Comparison of ENCODE assay signal across 19 mouse cellular contexts in the genomic region with DNA sequence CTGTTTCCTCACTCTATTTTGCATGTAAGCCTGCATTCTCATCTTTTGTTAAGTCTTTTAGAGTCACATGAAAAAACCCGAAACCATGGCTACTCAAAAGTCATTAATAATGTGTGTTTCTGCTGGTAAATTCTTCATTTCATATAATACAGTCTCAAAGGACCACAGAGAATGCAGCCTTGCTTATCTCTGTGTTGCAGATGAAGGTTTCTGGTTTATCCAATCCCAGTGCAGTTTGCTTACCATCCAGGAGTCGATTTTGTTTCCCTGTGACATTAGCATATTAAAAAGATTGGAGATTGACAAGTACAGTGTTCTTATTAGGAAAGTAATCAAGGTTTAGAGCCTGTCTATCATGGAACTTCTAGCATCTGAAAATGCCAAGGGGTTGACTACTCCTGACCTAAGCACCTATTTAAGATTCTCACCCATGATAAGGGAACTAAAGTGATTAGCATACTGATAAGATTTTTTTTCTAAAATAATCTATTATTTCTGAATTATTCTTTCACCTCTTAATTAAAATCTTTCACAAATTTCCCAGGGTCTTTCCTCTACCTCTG.
DNase-seq lines count a peak whose midpoint lies in the region; ATAC-seq and TF ChIP-seq lines count a peak whose summit lies in the region.
"Had no signal": no experiment of that assay in that cellular context is flagged by ENCODE, and none has a peak within 500 bp of the region (broad histone marks: within the 10 kb centered on the region; RNA-seq: fewer than 3 reads in every experiment).

No protein-coding gene starts in this region.

- no peaks in the 10 kb centered on the region for H3K36me3 ChIP-seq in hindbrain, embryonic 13.5 days
- no peaks in the 10 kb centered on the region for H3K36me3 ChIP-seq in hindbrain, embryonic 16.5 days (ENCODE audit: control insufficient read depth, insufficient read depth, low read length)
- no peaks in the 10 kb centered on the region for H3K36me3 ChIP-seq in midbrain, embryonic 12.5 days
- no peaks in the 10 kb centered on the region for H3K36me3 ChIP-seq in midbrain, postnatal 0 days (ENCODE audit: insufficient read depth, low read length)
- H3K36me3 ChIP-seq in midbrain, embryonic 14.5 days (ENCODE audit: control insufficient read depth, insufficient read depth, low read length): no peaks in the 10 kb centered on the region
- no peaks in the 10 kb centered on the region for H3K36me3 ChIP-seq in midbrain, embryonic 15.5 days (replicated peaks)
- H3K36me3 ChIP-seq: embryonic facial prominence, embryonic 10.5 days; embryonic facial prominence, embryonic 12.5 days; forebrain, embryonic 15.5 days had no signal

- no peak for TF ChIP-seq CTCF in midbrain, postnatal 0 days (IDR thresholded peaks at IDR 0.05)

- no peaks in the 10 kb centered on the region for H3K4me1 ChIP-seq in hindbrain, embryonic 13.5 days (replicated peaks)
- no peaks in the 10 kb centered on the region for H3K4me1 ChIP-seq in hindbrain, embryonic 16.5 days (ENCODE audit: control insufficient read depth, insufficient read depth, low read depth, low read length)
- H3K4me1 ChIP-seq in midbrain, embryonic 12.5 days: no peaks in the 10 kb centered on the region
- no peaks in the 10 kb centered on the region for H3K4me1 ChIP-seq in midbrain, postnatal 0 days (ENCODE audit: insufficient read depth, low read length)
- H3K4me1 ChIP-seq in midbrain, embryonic 14.5 days (ENCODE audit: control insufficient read depth, insufficient read depth, low read length): no peaks in the 10 kb centered on the region
- no peaks in the 10 kb centered on the region for H3K4me1 ChIP-seq in midbrain, embryonic 15.5 days
- H3K4me1 ChIP-seq: embryonic facial prominence, embryonic 10.5 days; embryonic facial prominence, embryonic 12.5 days; forebrain, embryonic 13.5 days; forebrain, embryonic 15.5 days had no signal

- no peak overlapping the region for H3K27ac ChIP-seq in hindbrain, embryonic 13.5 days
- no peak overlapping the region for H3K27ac ChIP-seq in hindbrain, embryonic 16.5 days (ENCODE audit: low read depth, low read length)
- no peak overlapping the region for H3K27ac ChIP-seq in midbrain, embryonic 12.5 days (replicated peaks)
- no peak overlapping the region for H3K27ac ChIP-seq in midbrain, postnatal 0 days (ENCODE audit: low read depth, low read length)
- H3K27ac ChIP-seq in midbrain, embryonic 14.5 days (replicated peaks; ENCODE audit: low read depth, low read length): no peak overlapping the region
- H3K27ac ChIP-seq in midbrain, embryonic 15.5 days: no peak overlapping the region
- H3K27ac ChIP-seq: embryonic facial prominence, embryonic 10.5 days; embryonic facial prominence, embryonic 12.5 days; forebrain, embryonic 13.5 days; forebrain, embryonic 15.5 days had no signal

- no peak overlapping the region for H3K4me3 ChIP-seq in hindbrain, embryonic 13.5 days
- H3K4me3 ChIP-seq in hindbrain, embryonic 16.5 days (ENCODE audit: low read length): no peak overlapping the region
- no peak overlapping the region for H3K4me3 ChIP-seq in midbrain, embryonic 12.5 days
- no peak overlapping the region for H3K4me3 ChIP-seq in midbrain, postnatal 0 days (ENCODE audit: low read depth, low read length)
- H3K4me3 ChIP-seq in midbrain, embryonic 14.5 days (replicated peaks; ENCODE audit: low read depth, low read length): no peak overlapping the region
- H3K4me3 ChIP-seq in midbrain, embryonic 15.5 days: no peak overlapping the region
- H3K4me3 ChIP-seq: embryonic facial prominence, embryonic 10.5 days; embryonic facial prominence, embryonic 12.5 days; forebrain, embryonic 13.5 days; forebrain, embryonic 15.5 days had no signal

- no peak for DNase-seq in midbrain, postnatal 0 days (ENCODE audit: low spot score)
- peak; percentile 40 for DNase-seq in midbrain, embryonic 14.5 days
- no peak for DNase-seq in right cerebral cortex, postnatal 10 days (ENCODE audit: low spot score in 2 of 2)
- DNase-seq: adrenal gland, adult 2 months; adrenal gland, postnatal 10 days; adrenal gland, postnatal 25 days; cerebellum, adult 11-12 months; cerebellum, adult 2 months; cerebellum, adult 9-10 months; cerebellum, postnatal 10 days; cerebellum, postnatal 25 days had no signal

- no peaks in the 10 kb centered on the region for H3K27me3 ChIP-seq in hindbrain, embryonic 13.5 days
- H3K27me3 ChIP-seq in hindbrain, embryonic 16.5 days (replicated peaks; ENCODE audit: control insufficient read depth, insufficient read depth, low read length): no peaks in the 10 kb centered on the region
- no peaks in the 10 kb centered on the region for H3K27me3 ChIP-seq in midbrain, embryonic 12.5 days
- H3K27me3 ChIP-seq in midbrain, postnatal 0 days (ENCODE audit: insufficient read depth, low read length): no peaks in the 10 kb centered on the region
- H3K27me3 ChIP-seq in midbrain, embryonic 14.5 days (ENCODE audit: control insufficient read depth, insufficient read depth, low read length): no peaks in the 10 kb centered on the region
- no peaks in the 10 kb centered on the region for H3K27me3 ChIP-seq in midbrain, embryonic 15.5 days (replicated peaks)
- H3K27me3 ChIP-seq: embryonic facial prominence, embryonic 12.5 days; forebrain, embryonic 13.5 days; forebrain, embryonic 15.5 days had no signal

- peak; percentile 63; the same call in 1 of the 2 replicates for ATAC-seq in hindbrain, embryonic 13.5 days (ENCODE audit: low FRiP score)
- no peak for ATAC-seq in hindbrain, embryonic 16.5 days
- peak; percentile 54; the same call in 1 of the 2 replicates for ATAC-seq in midbrain, embryonic 12.5 days (ENCODE audit: low FRiP score, low read depth)
- no peak for ATAC-seq in midbrain, postnatal 0 days (ENCODE audit: low FRiP score)
- peak; percentile 46; the same call in 1 of the 2 replicates for ATAC-seq in midbrain, embryonic 14.5 days (ENCODE audit: low FRiP score, low TSS enrichment)
- ATAC-seq in midbrain, embryonic 15.5 days (replicated peaks): no peak; the same call in 1 of the 2 replicates
- ATAC-seq: forebrain, embryonic 13.5 days; forebrain, embryonic 15.5 days had no signal

- H3K4me2 ChIP-seq in hindbrain, embryonic 13.5 days: no peak overlapping the region
- no peak overlapping the region for H3K4me2 ChIP-seq in hindbrain, embryonic 16.5 days (ENCODE audit: low read length)
- H3K4me2 ChIP-seq in midbrain, embryonic 12.5 days (replicated peaks): no peak overlapping the region
- H3K4me2 ChIP-seq in midbrain, postnatal 0 days (ENCODE audit: low read depth, low read length, poor library complexity, severe bottlenecking): no peak overlapping the region
- no peak overlapping the region for H3K4me2 ChIP-seq in midbrain, embryonic 14.5 days (ENCODE audit: low read length)
- H3K4me2 ChIP-seq in midbrain, embryonic 15.5 days: no peak overlapping the region
- H3K4me2 ChIP-seq: embryonic facial prominence, embryonic 12.5 days; forebrain, embryonic 13.5 days; forebrain, embryonic 15.5 days had no signal

- H3K9me3 ChIP-seq in hindbrain, embryonic 13.5 days: no peaks in the 10 kb centered on the region
- H3K9me3 ChIP-seq in hindbrain, embryonic 16.5 days (ENCODE audit: control insufficient read depth, low read length): no peaks in the 10 kb centered on the region
- no peaks in the 10 kb centered on the region for H3K9me3 ChIP-seq in midbrain, embryonic 12.5 days
- no peaks in the 10 kb centered on the region for H3K9me3 ChIP-seq in midbrain, postnatal 0 days (ENCODE audit: low read length)
- no peaks in the 10 kb centered on the region for H3K9me3 ChIP-seq in midbrain, embryonic 14.5 days (ENCODE audit: control insufficient read depth, low read length)
- no peaks in the 10 kb centered on the region for H3K9me3 ChIP-seq in midbrain, embryonic 15.5 days
- H3K9me3 ChIP-seq: embryonic facial prominence, embryonic 10.5 days; embryonic facial prominence, embryonic 12.5 days; forebrain, embryonic 13.5 days; forebrain, embryonic 15.5 days had no signal

- 64% methylated on average over 2 of the region's 2 CpGs for WGBS in hindbrain, embryonic 13.5 days
- WGBS in hindbrain, embryonic 16.5 days: 53% methylated on average over 2 of the region's 2 CpGs
- 53% methylated on average over 2 of the region's 2 CpGs for WGBS in midbrain, embryonic 12.5 days
- 38% methylated on average over 2 of the region's 2 CpGs for WGBS in midbrain, postnatal 0 days
- WGBS in midbrain, embryonic 14.5 days: 47% methylated on average over 2 of the region's 2 CpGs
- 45% methylated on average over 2 of the region's 2 CpGs for WGBS in midbrain, embryonic 15.5 days

- no peak overlapping the region for H3K9ac ChIP-seq in hindbrain, embryonic 13.5 days
- H3K9ac ChIP-seq in hindbrain, embryonic 16.5 days (ENCODE audit: low read depth, low read length): no peak overlapping the region
- no peak overlapping the region for H3K9ac ChIP-seq in midbrain, embryonic 12.5 days (replicated peaks)
- H3K9ac ChIP-seq in midbrain, postnatal 0 days (replicated peaks; ENCODE audit: low read length, poor library complexity, severe bottlenecking): no peak overlapping the region
- no peak overlapping the region for H3K9ac ChIP-seq in midbrain, embryonic 14.5 days (replicated peaks; ENCODE audit: low read length)
- no peak overlapping the region for H3K9ac ChIP-seq in midbrain, embryonic 15.5 days
- H3K9ac ChIP-seq: embryonic facial prominence, embryonic 12.5 days; forebrain, embryonic 13.5 days; forebrain, embryonic 15.5 days had no signal

Comparison
In these comparisons a context has a peak if more than half of its experiments do, and no peak if none do; other contexts are left out.
1. ATAC-seq: peak in hindbrain, embryonic 13.5 days (single experiment), midbrain, embryonic 12.5 days (single experiment) and midbrain, embryonic 14.5 days (single experiment); none in hindbrain, embryonic 16.5 days (single experiment), midbrain, postnatal 0 days (single experiment) and midbrain, embryonic 15.5 days (single experiment).